Mouse (Mus musculus) layer of hippocampus, adult 9-10 months (tissue): ENCODE data around the gene Arhgap24.

Experiments
- DNase-seq: peaks from one replicate; pipeline ENCODE4 v3.0.0; 2022; ENCODE audit warnings: low spot score

Gene Arhgap24

DNA sequence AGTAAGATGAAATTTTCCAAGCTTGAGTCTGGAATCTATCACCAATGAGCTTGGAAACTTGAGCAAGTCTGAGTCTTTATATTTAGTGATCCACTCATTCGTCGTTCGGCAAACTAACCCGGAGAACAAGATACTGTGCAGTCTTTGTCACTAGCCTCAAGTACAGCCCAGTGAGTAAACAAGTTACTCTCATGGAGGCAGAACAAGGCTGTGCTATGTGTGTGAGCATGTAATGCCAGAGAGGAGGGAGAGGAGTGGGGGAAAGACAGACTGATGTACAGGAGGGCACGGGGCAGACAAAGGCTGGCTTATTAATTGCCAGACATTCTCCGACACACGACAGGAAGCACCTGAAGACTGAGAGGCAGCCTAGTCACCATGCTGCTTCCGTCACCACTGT is 97.2 kb downstream of the Arhgap24 start:
- DNase-seq = no peak

DNA sequence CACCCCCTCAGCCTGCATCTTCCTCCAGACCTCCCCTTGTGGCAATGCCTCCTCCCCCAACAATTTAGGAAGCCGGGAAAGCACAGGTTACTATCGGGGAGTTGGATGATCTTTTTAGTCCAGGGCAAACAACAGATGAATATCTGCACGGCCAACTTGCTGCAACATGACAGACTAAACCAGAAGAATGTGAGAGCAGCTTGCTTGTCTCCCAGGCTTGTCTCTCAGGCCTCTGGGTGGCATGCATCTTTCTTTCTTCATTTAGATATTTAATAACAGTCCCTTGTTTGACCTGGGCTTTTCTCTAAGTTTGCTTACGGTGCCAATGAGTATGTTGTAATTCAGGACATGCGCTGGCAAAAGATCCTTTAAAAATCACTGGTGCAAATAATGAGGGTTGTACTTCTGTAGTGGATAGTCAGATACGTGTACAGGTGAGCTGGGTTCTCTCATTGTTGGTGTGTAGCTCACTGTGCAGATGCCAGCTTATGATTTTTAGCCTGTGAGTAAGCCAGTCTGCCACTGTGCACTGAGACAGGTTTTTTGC is 101.7 kb downstream of the Arhgap24 start:
- no peak for DNase-seq

DNA sequence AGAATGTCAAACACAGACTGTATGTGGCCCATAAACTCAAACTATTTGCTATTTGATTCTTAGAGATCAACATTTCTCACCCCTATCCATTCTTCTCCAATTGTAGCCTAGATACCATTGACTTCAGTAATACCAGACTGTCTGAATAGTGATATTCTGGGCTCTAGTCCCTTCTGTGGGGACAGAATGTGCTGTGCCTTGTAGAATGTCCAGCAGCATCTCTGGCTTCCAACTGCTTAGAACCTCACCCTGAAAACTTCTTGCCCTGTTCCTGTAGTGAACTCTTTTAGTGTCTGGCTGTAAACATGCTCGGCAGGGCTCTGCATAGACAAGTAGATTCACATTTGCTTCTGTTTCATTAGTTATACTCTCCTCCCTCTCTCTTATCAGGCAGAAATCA is 110.2 kb downstream of the Arhgap24 start:
- no peak for DNase-seq

DNA sequence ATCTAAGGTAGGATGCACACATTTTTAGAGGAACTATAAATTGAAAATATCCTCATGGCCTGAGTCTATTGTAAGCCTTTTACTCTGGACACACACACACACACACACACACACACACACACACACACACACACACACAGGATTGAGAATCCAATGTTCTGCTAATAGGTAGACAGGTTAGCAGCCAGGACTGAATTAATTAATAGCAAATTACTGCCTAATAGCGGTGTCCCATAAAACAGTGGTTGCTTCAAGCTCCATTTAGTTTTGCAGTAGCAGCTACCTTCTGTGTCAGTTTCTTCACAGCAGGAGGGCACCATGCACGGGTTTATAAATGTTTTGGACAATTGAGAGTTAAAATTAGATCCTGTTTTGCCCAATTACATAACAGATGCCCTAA is 111.9 kb downstream of the Arhgap24 start:
- DNase-seq = no peak

DNA sequence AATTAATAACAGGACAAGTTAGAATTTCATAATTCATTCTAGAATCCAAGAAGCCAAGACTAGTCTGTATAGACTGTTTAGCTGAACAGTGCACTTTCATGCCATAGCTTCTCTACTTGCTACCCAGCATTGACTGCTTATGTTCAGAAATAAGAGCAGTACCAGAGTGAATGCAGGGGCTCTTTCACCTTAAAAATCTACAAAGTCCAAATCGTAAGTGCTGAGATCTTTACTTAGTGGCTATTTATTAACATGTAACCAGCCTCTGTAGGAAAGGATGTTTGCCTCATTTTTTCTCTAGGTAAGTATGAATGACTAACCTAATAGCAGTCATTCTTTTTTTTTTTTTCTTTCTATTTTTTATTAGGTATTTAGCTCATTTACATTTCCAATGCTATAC is 117.9 kb downstream of the Arhgap24 start:
- no peak for DNase-seq

DNA sequence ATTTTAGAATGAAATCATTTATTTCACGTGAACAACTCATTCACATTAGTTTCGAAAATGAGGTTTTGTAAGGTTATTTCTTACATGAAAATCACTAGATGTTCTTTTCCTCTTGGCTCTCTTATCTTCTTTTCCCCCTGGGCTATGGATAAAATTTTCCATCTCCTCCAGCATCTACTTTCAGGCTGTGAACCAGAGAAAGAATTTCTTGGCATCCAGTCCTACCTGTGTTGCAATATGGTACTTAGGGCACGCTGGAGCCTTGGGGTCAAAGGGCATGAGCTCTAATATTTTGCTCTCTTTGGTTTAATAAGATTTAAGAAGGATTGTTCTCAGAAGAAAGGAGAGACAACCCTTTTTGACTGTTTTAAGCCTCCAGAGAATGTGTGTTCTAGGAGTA is 132.4 kb downstream of the Arhgap24 start:
- DNase-seq = no peak

DNA sequence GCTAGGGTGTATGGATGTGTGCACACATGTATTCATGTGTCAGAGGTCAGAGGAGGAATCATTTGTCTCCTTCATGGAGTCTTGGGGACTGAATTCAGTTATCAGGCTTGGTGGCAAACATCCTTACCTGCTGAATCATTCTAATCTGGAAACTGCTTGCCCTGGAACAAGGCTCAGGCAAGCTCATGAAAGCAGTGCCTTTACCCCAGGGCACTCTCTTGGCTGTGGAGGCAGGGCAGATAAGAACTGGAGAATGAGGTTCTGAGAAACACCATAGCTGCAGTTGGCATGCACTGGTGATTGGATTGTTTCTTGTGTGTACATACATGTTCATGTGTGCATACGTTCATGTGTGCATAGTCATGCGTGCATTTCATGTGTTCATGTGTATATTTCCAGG is 132.9 kb downstream of the Arhgap24 start:
- DNase-seq = no peak

DNA sequence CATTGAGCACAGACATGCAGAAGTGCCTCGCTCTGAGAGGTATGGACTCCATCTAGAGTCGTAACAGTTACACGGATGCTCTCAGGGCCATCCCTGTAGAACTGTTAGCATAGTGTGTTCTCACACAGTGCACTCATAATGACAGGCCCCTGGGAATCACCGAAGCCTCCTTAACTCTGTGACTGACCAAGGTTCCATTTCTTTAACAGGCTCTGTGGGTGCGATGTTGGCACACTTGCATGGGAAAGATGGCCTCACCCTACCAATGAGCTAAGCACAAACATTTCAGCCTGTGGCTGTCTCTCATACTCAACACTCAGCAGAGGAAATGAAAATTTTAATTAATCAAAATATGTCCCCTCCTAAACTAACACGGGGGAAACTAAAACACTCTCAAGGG is 134.1 kb downstream of the Arhgap24 start:
- no peak for DNase-seq

DNA sequence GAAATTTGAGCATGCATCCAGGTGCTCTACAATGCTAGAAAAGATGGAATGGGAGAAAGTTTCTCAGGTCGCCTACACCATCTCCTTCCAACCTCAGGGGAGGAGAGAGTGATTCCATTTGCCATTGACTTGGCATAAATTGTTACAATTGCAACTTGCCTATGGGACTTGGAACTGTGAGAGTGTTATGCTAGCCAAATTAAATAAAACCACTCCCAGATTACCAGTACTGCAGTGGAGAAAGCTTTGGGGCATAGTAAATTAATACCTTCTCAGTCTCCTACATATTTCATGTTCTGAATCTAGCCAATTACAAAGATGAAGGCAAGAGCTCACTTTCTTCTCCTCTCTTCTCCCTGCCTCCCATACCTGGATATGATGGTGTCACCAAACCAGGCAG is 139.8 kb downstream of the Arhgap24 start:
- DNase-seq = no peak

DNA sequence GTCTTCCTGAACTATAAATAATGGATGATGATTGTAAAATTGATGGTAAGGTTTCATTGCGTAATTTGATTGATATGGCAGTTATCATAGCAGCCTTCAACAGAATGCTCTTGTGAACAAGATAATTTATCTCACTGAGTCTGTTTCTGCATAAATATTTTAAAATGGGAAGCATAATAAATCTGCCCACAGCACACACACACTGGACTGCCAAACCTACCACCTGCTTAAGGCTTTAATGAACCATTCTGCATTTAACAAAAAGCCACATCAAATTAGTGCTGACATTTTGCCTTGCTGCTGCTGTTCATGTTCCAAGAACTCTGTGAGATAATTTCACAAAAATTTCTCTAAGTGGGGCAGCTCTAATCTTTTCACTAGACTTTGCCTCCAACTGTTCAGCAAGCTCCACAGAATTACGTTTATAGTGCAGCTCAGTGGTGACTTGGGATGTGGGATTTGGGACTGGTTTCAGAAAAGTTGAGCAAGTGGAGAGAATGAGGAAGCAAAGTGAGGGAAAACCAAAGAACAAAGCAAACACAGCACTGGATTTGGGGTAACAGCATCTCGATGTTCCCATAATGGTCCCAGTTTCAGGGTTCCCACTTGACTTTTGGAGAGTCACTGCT is 142.7 kb downstream of the Arhgap24 start:
- no peak for DNase-seq

DNA sequence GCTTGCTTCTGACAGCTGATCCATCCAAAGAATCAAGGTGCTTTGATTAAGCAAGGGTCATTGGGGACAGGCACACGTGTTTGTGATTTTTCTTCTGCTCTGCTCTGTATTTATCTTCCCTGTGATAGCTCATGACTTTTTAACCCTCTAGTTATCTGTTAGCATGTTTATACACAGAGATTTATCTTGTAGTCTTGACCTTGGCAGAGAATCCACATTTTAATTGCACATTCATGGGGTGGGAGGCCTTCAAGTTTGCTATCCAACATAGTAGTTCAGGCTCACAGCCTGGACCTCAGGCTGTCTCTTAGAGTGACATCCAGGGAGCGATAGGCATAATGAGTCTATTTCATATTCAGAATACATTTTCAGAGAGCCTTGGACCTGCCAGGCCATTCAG is 145.5 kb downstream of the Arhgap24 start:
- DNase-seq = no peak

DNA sequence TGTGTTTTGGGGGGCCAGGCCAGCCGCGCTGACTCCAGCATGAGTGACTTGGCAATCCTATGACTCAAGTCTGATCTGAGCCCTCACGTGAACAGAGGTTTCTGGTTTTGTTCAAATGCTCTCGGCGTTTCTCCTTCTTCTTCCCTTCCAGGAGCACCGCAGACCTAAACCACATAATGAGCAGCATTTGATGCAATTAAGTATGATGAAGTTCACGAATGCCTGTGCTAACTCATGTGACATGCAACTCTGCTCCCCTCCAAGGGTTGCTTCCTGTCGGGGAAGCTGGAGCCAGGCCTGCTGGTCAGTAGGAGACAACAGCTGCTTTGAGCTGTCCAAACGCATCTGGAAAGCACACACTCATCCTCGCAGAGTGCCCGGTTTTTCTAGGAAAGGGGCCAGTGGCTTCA is 148.2 kb downstream of the Arhgap24 start:
- DNase-seq = no peak

DNA sequence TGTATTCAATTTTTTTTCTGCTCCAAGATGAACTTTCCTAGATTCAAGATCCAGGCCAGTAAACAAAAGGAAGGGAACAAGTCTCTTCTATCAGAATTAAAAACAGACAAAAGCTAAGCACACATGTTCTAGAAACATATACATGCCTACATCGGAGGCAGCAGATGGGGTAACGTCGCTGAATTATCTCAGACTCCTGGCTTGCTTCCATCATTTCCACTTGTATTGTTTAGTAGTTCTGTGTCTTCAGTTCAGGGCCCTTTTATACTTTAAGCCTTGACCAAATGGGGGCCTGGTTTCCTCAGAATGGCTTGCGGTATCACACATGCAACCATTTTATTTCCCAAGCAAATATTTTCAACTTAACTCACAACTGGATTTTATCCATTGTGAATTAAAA is 154.4 kb downstream of the Arhgap24 start:
- no peak for DNase-seq

DNA sequence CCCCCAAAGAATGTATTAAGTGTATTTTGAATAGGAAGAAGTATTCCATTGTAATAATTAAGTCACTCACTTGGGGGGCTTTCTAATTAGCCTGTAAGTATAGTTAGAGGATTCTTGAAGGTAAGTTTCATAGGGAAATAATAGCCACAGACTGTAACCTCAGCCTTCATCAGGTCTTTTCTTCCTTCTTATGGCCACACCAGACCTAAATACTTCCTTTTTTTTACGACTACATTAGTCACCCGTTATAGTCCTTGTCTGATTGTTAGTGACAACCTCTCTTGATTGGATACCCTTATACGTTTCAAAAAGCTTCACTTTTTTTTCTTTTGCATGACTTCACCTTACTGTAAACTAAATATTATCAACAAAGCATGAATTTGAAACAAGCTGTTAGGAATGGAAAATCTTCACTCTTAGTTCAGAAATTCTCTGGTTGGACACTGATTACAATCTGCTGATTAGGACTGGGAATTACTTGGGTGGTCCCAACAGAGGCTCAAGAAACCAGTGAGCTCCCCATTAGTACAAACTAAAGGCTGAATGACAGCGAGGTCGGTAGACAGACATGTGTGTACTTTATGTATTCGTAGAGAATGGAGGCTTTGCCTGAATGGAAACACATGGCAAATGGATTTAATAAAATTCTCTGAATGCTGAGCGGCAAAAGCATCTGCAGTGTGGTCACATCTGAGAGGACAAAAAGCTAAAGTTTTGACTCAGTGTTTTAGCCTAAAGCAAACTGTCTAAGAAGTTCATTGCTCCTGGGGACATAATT is 158.8 kb downstream of the Arhgap24 start:
- DNase-seq = no peak

DNA sequence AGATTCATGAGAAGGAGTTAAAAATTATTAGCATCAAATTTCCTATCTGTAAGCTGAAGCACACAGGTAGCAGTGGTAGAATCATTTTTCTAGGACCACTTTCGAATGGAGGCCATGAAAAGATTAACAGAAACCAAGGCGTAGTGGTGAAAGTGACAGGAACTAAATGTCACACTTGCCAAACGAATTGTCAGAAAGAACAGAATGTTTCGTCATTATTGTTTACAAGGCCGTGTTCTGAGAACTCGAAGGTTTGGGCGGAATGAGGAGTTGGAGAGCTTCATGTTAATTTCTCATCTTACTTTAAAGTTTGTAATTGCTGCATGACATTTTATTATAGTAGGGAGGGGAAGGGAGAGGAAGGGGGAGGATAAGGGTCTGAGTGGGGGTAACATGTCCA is 162.2 kb downstream of the Arhgap24 start:
- no peak for DNase-seq

DNA sequence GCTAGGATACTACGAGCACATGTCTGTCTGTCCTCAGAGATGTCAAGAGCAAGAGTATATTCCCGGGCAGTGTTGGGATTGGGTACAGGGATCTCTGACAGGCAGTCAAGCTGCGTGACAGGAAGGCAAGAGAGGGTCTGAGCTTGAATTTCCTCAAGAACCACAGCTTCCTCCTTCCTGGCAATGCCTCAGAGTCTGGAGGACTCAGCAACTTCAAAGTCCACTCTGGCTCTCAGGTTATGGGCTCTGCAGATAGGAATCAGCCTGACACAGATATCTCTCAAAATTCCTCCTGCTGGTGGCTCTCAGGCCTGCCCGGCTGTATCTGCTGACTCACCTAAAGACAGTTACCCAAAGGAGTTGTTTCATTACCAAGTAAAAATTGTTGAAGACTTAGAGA is 162.6 kb downstream of the Arhgap24 start:
- DNase-seq = no peak

DNA sequence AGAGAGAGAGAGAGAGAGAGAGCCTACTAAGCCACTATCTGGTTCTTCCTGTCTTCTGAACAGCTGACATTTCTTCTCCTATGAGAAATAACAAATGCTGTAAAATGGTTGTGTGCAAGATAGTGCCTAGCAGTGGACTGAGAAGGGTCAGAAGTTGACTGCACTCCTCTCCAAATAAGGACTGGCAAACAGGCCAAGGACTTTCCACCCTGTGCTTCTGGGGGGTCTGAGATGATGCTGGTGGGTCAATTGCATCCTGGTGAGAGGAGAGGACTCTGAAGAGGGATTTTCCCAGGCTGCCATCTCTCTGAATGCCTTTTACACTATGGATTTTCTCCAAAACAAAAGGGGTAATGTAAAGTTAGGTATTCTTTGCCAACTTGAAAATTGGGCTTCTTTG is 177.9 kb downstream of the Arhgap24 start:
- no peak for DNase-seq

DNA sequence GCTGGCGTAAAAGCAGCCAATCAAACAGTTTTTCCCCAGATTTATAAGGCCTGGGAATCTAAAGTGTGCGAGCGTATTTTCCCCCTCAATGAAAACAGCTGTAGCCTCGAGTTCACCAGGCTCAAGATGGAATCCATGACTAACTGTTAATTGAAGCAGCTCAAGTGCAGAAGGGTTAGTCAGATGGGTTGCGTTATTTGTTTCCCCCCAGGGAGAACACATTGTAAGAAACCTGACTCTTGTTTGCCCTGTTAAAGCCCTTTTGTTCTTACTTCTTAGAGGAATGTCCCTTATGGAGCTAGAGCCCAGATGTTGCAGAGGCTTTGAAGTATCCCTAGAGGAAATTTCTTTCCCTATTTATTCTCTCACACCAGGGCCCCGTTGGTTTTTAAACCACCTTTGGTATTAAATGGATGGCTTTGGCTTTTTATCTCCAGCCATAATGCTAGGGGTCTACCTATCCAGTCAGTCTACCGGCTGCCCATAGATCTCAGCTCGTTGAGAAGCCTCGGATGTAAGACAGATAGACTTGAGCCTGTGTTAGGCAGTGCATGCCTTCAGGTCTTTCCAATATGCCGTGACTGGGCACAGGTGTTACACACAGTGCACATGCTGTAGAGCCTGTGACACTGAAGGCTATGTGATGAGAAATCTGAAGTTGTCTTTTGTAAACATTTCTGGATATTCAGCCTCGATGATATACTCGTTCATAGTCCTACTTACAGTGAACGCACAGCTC is 184.0 kb downstream of the Arhgap24 start:
- no peak for DNase-seq

DNA sequence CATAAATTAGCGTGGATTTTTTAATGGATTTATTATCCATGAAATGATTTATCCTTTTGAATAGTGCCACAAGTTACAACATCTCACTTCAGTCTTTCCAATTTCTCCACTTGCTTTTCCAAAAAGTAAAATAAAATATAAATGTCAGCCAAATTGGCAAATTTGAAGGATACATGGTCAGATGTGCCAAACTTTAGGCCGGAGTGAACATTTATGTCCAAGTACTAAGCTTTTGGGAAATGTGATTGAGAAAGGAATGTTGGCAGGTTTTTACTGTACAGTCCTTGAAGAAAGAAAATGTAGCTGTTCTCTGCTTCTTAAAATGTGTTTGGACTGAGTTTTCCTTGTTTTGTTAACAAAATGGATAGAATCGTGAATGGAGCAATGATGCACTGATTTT is 185.7 kb downstream of the Arhgap24 start:
- no peak for DNase-seq

DNA sequence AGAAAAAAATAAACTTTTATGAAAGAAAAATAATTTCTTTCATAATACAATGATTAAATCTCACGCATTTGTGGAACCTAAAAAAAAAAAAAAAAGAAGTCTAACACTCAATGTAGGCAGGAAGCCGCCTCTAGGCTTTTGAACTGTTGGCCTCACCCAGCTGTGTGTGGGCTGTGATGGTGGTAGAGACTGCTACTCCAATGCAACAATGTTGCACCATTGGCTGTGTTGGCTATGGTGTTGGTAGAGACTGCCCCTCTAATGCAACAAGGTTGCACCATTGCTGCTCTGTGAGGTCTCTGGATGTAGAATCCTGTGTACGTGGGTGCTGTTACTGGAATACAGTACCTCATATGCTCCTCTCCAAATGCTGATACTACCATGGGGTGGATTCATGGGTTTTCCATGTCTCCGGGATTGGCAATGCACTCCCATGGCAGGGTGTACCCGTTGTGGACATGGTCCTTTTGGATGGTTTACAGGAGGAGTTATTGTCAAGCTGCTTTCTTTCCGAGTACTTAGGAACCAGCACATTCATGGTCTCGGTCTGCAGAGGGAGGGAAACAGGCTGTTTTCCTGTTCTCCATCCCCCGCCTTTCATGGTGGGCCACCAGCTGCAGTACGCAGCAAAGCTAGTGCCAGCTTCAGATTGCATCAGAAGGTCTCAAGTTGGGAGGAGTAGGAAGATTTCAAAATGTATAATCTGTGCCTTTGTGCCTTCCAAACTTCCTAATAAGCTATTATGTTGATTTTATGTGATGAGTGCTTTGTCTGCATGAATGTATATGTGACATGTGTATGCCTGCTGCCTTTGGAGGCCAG is 186.8 kb downstream of the Arhgap24 start:
- DNase-seq = no peak

DNA sequence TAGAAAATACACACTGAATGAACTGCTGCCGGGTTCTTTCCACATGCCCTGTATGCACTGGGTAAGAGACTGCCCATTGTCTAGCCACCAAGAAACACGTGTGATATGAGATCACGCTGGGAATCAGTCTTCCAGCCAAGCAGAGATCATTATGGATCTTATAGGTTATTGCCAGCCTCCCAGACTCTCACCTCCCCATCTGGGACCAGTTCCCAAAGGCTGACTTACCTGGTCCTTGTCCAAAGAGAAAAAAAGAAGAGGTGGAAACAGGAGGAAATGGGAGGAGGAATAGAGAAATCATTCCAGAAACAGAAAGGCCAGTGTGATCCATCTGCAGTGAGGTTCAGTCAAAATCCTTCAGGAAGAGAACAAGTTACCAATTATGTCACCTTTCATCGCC is 189.0 kb downstream of the Arhgap24 start:
- DNase-seq = no peak

DNA sequence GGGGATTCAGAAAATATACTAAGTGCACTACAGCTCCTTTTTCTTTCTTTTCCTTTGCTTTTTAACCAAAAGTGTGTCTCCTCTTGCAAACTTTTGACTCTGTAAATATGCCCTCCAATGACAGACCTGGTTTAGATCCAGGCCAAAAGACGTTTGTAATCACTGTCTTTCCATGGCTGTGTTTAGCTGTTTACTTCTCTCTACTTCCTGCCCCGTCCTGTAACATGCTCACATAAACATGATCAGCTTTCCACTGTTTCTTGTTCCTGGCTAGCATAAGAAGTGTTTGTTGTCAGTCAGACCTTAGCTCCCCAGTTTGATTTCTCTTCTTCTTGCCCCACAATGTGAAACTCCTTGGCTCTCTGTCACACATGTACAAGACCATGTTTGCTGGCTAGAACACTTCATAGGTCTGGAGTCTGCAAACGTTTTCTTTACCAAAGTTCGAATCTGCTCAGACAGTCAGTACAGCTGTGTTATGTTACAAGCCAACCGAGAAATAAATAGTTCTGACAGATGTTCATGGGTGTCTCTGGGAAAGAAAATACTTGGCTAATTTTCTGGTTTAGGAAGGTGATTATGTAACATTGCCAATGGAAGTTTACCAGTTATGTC is 189.6 kb downstream of the Arhgap24 start:
- DNase-seq = no peak
